Mouse (Mus musculus): ENCODE results near the gene Ctdspl. TPM values are rescaled to one million over a fixed set of nuclear protein-coding genes. Genes with fewer than 3 reads are reported as not detected.

Gene Ctdspl
- polyA plus RNA-seq, 2 experiments = 2.3 to 3.6 TPM

DNA sequence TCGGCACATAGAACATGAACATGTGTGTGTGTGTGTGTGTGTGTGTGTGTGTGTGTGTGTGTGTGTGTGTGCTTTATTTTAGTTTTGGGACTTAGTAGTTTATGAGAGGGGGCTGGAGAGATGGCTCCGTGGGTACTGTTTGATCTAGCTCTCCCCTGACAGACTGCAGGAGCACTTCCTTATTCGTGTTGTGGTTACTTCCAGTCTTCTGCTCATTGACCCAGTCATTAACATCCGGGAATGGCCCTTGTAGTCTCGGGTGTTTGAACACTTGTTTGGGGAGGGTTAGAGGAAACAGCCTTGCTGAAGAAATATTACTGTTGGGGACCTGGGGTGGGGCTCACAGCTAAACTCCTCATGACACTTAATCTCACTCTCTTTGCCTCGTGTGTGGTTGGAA is 73.9 kb downstream of the Ctdspl start:
- H3K9ac ChIP-seq (replicated peaks) = no peak overlapping the region
- peaks cover 0 to 28% of the 10 kb centered on the region in 2 experiments; a peak in 2 of 4 replicates for H3K4me1 ChIP-seq (replicated peaks; ENCODE audit: control insufficient read depth in 2 of 2, insufficient read depth in 2 of 2, low read length in 1 of 2)
- no peaks in the 10 kb centered on the region for H3K36me3 ChIP-seq (replicated peaks; ENCODE audit: control insufficient read depth, insufficient read depth, low read depth)
- no peaks in the 10 kb centered on the region for H3K27me3 ChIP-seq (ENCODE audit: control insufficient read depth, insufficient read depth, low read length)
- WGBS (ENCODE audit: insufficient replicate concordance) = 10% methylated on average over 6 of the region's 6 CpGs
- ATAC-seq (ENCODE audit: insufficient read depth) (no peak), DNase-seq (ENCODE audit: low read depth in 3 of 3, low spot score in 3 of 3) (no peak)
- H3K27ac ChIP-seq = no peak overlapping the region
- H3K4me3 ChIP-seq (ENCODE audit: insufficient read depth in 1 of 2, low read depth in 2 of 2, low read length in 2 of 2) = no peak overlapping the region
- no peaks in the 10 kb centered on the region for H3K9me3 ChIP-seq (ENCODE audit: control insufficient read depth, low read length)
- TF ChIP-seq EP300 (IDR thresholded peaks at IDR 0.05; ENCODE audit: low read depth) (no peak), CTCF (IDR thresholded peaks at IDR 0.05; ENCODE audit: low read depth) (no peak)
- H3K4me2 ChIP-seq (ENCODE audit: low read depth) = no peak overlapping the region

DNA sequence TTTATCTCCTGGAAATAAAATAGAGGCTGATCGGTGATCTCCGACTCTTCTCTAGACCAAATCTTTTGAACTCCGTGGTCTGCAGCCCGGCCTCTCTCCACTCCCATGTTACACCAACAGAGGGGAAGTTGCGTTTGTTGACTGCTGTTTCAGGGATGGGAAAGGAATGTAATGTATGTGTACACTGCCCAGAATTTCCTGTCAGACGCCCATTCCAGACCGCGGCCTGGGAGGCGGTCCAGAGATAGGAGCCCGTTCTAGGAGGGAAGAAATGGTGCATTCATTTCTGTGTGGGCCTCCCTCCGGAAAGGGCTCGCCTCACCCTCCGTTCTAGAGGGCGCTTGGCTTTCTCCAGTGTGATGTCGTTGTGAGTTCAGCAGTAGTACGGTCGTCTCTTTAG is 76.0 kb downstream of the Ctdspl start:
- Histone ChIP-seq H3K36me3 (replicated peaks; ENCODE audit: control insufficient read depth, insufficient read depth, low read depth) (no peaks in the 10 kb centered on the region), H3K27ac (no peak overlapping the region), H3K4me2 (ENCODE audit: low read depth) (peak overlapping the region; percentile 13; the same call in 1 of the 2 replicates), H3K9ac (replicated peaks) (no peak overlapping the region), H3K4me3 (ENCODE audit: insufficient read depth in 1 of 2, low read depth in 2 of 2, low read length in 2 of 2) (no peak overlapping the region), H3K4me1 (replicated peaks; ENCODE audit: control insufficient read depth in 2 of 2, insufficient read depth in 2 of 2, low read length in 1 of 2) (peaks cover 0 to 25% of the 10 kb centered on the region in 2 experiments; a peak in 2 of 4 replicates), H3K27me3 (ENCODE audit: control insufficient read depth, insufficient read depth, low read length) (no peaks in the 10 kb centered on the region), H3K9me3 (ENCODE audit: control insufficient read depth, low read length) (no peaks in the 10 kb centered on the region)
- DNase-seq (ENCODE audit: low read depth in 3 of 3, low spot score in 3 of 3) = peak in 1 of 3 experiments; percentile 26
- no peak for TF ChIP-seq CTCF (IDR thresholded peaks at IDR 0.05; ENCODE audit: low read depth)
- no peak for TF ChIP-seq EP300 (IDR thresholded peaks at IDR 0.05; ENCODE audit: low read depth)
- peak; percentile 40; the same call in 1 of the 2 replicates for ATAC-seq (ENCODE audit: insufficient read depth)
- 14% methylated on average over 17 of the region's 17 CpGs for WGBS (ENCODE audit: insufficient replicate concordance)

DNA sequence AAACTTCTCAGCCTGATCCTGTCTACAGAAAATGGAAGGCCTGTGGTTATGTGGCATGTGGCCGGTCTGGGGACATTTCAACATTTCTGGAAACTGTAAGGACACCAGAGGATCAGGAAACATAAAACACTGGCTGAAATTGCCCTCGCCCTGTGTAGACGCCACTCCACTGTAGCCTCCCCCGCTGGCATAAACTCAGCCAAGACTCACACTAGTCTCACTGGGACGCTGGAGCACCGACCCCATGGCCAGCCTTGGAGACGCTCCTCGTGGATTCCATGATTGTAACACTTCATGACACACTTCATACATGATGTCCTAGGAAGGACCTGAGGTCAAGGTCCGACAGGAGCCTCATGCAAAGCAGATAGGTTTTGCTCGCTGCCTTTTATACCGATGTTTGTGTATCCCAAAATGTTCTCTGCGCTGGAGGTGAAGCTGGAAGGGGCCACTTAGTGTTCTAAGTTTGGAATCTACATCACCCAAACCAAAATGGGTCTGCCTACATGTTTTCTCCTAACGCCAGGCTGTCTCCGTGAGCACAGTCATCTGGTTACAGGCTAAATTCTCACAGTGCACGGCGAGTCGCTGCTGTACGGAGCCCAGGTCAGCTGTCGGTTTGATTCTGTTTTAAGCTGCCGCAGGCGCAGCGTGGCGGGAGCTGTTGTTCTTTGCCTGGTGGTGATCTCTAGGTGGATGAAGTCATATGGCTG is 77.9 kb downstream of the Ctdspl start:
- no peak overlapping the region for H3K9ac ChIP-seq (replicated peaks)
- ATAC-seq (ENCODE audit: insufficient read depth) (no peak), DNase-seq (ENCODE audit: low read depth in 3 of 3, low spot score in 3 of 3) (no peak)
- no peak overlapping the region for H3K27ac ChIP-seq
- H3K4me3 ChIP-seq (ENCODE audit: insufficient read depth in 1 of 2, low read depth in 2 of 2, low read length in 2 of 2) = no peak overlapping the region
- H3K4me2 ChIP-seq (ENCODE audit: low read depth) = no peak overlapping the region
- H3K27me3 ChIP-seq (ENCODE audit: control insufficient read depth, insufficient read depth, low read length) = no peaks in the 10 kb centered on the region
- no peaks in the 10 kb centered on the region for H3K36me3 ChIP-seq (replicated peaks; ENCODE audit: control insufficient read depth, insufficient read depth, low read depth)
- 80% methylated on average over 23 of the region's 23 CpGs for WGBS (ENCODE audit: insufficient replicate concordance)
- H3K9me3 ChIP-seq (ENCODE audit: control insufficient read depth, low read length) = no peaks in the 10 kb centered on the region
- peaks cover 0 to 25% of the 10 kb centered on the region in 2 experiments; a peak in 2 of 4 replicates for H3K4me1 ChIP-seq (replicated peaks; ENCODE audit: control insufficient read depth in 2 of 2, insufficient read depth in 2 of 2, low read length in 1 of 2)
- TF ChIP-seq CTCF (IDR thresholded peaks at IDR 0.05; ENCODE audit: low read depth) (no peak), EP300 (IDR thresholded peaks at IDR 0.05; ENCODE audit: low read depth) (no peak)

DNA sequence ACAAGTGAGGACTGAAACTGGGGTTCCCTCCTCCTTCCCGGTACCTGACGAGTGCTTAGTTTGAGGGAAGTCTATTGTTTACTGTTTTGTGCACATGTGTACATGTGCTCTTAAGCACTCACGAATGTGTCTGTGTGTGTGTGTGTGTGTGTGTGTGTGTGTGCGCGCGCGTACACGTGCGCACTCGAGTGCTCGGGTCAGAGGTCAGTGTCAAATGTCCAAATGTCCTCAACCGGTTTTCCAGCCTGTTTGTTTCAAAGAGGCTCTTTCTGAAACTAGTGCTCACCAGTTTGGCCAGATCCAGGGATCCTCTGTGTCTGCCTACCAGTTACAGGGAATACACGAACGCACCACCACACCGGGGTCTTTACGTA is 78.4 kb downstream of the Ctdspl start:
- Histone ChIP-seq H3K4me3 (ENCODE audit: insufficient read depth in 1 of 2, low read depth in 2 of 2, low read length in 2 of 2) (no peak overlapping the region), H3K9me3 (ENCODE audit: control insufficient read depth, low read length) (no peaks in the 10 kb centered on the region), H3K36me3 (replicated peaks; ENCODE audit: control insufficient read depth, insufficient read depth, low read depth) (no peaks in the 10 kb centered on the region), H3K4me1 (replicated peaks; ENCODE audit: control insufficient read depth in 2 of 2, insufficient read depth in 2 of 2, low read length in 1 of 2) (peaks cover 0 to 25% of the 10 kb centered on the region in 2 experiments; a peak in 2 of 4 replicates), H3K27ac (no peak overlapping the region), H3K9ac (replicated peaks) (no peak overlapping the region), H3K4me2 (ENCODE audit: low read depth) (no peak overlapping the region), H3K27me3 (ENCODE audit: control insufficient read depth, insufficient read depth, low read length) (no peaks in the 10 kb centered on the region)
- ATAC-seq (ENCODE audit: insufficient read depth) (no peak), DNase-seq (ENCODE audit: low read depth in 3 of 3, low spot score in 3 of 3) (no peak)
- no peak for TF ChIP-seq CTCF (IDR thresholded peaks at IDR 0.05; ENCODE audit: low read depth)
- no peak for TF ChIP-seq EP300 (IDR thresholded peaks at IDR 0.05; ENCODE audit: low read depth)
- 80% methylated on average over 16 of the region's 16 CpGs for WGBS (ENCODE audit: insufficient replicate concordance)

DNA sequence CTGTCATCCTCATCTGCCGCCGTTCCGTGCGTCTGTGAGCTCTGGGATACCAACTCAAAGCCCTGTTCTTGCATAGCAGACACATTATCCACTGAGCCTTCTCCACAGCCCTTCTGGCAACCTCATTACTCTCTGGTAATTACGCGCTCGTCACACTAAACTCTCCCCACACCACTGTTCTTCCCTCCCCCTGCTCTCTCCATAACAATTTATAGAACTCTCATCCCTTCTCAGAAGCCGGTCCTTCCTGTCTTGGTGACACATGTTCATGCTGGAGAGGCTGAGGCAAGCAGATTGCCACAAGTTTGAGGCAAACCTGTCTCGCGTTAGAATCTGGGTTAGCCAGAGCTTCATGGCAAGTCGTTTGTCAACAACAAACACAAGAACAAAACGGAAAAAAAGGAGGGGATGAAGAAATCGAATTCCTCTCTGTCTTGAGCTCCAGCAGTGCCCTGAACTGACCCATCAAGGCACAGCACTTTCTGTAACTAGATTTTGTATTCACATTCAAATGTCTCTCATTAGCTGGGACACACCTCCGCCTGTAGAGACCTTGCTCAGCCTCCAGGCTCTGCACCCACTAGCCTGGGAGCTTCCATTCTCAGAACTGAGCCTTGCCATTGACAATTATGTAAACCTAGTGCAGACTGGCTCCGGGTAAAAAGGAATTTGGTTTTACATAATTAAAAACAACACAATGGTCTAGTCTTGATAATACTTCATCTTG is 79.2 kb downstream of the Ctdspl start:
- TF ChIP-seq CTCF (IDR thresholded peaks at IDR 0.05; ENCODE audit: low read depth) = no peak
- no peak for TF ChIP-seq EP300 (IDR thresholded peaks at IDR 0.05; ENCODE audit: low read depth)
- Histone ChIP-seq H3K27me3 (ENCODE audit: control insufficient read depth, insufficient read depth, low read length) (no peaks in the 10 kb centered on the region), H3K27ac (no peak overlapping the region), H3K9ac (replicated peaks) (no peak overlapping the region), H3K4me2 (ENCODE audit: low read depth) (no peak overlapping the region), H3K4me1 (replicated peaks; ENCODE audit: control insufficient read depth in 2 of 2, insufficient read depth in 2 of 2, low read length in 1 of 2) (peaks cover 0 to 23% of the 10 kb centered on the region in 2 experiments; a peak in 2 of 4 replicates), H3K36me3 (replicated peaks; ENCODE audit: control insufficient read depth, insufficient read depth, low read depth) (no peaks in the 10 kb centered on the region), H3K9me3 (ENCODE audit: control insufficient read depth, low read length) (no peaks in the 10 kb centered on the region), H3K4me3 (ENCODE audit: insufficient read depth in 1 of 2, low read depth in 2 of 2, low read length in 2 of 2) (no peak overlapping the region)
- DNase-seq (ENCODE audit: low read depth in 3 of 3, low spot score in 3 of 3) = no peak
- ATAC-seq (ENCODE audit: insufficient read depth) = no peak
- WGBS (ENCODE audit: insufficient replicate concordance) = 72% methylated on average over 15 of the region's 15 CpGs
